Mouse (Mus musculus) hindbrain, postnatal 0 days (tissue): ENCODE measurements around the gene Rbm38. TPM values are rescaled to one million over a fixed set of nuclear protein-coding genes. Genes with fewer than 3 reads are reported as not detected.
A peak's percentile ranks its signal among the peaks of the same experiment; 100 is the strongest.

Experiments used
- ATAC-seq: fragments of 200-750 bp; cut with Nextera tagmentation; 2 replicates; pipeline ENCODE4 v1.8.0; 2017; ENCODE audit warnings: mild to moderate bottlenecking, moderate TSS enrichment, moderate library complexity
- DNase-seq: peaks from one replicate; pipeline ENCODE4 v3.0.0-alpha.2; 2015; ENCODE audit warnings: low spot score
- H3K27ac ChIP-seq: fragments of 300-500 bp; sonication (generic); 2 replicates; pipeline ENCODE4 v1.5.1; 2014; ENCODE audit warnings: mild to moderate bottlenecking
- H3K27me3 ChIP-seq: fragments of 300-500 bp; sonication (generic); 2 replicates; pipeline ENCODE4 v1.6.1; 2014; ENCODE audit warnings: low read length, mixed read lengths; ENCODE audit not compliant: insufficient read depth
- H3K36me3 ChIP-seq: fragments of 300-500 bp; sonication (generic); 2 replicates; pipeline ENCODE4 v1.6.1; 2014; ENCODE audit warnings: low read length, mixed read lengths; ENCODE audit not compliant: insufficient read depth
- H3K4me1 ChIP-seq: fragments of 300-500 bp; sonication (generic); 2 replicates; pipeline ENCODE4 v1.6.1; 2014; ENCODE audit warnings: antibody characterized with exemption, low read length, mixed read lengths; ENCODE audit not compliant: insufficient read depth
- H3K4me2 ChIP-seq: fragments of 300-500 bp; sonication (generic); 2 replicates; pipeline ENCODE4 v1.6.1; 2014; ENCODE audit warnings: low read depth, mild to moderate bottlenecking, low read length, moderate library complexity, mixed read lengths
- H3K4me3 ChIP-seq: fragments of 300-500 bp; sonication (generic); 2 replicates; pipeline ENCODE4 v1.5.1; 2014; ENCODE audit warnings: low read length
- H3K9ac ChIP-seq: fragments of 300-500 bp; sonication (generic); replicated peaks from 2 replicates; pipeline ENCODE4 v1.6.1; 2014; ENCODE audit warnings: mild to moderate bottlenecking, low read length, moderate library complexity, mixed read lengths
- H3K9me3 ChIP-seq: fragments of 300-500 bp; sonication (generic); 2 replicates; pipeline ENCODE4 v1.6.1; 2016; ENCODE audit warnings: low read length, mixed read lengths
- CTCF ChIP-seq: IDR thresholded peaks from 2 replicates; pipeline ENCODE4 v1.5.1; 2016; ENCODE audit warnings: antibody characterized with exemption, control low read depth, low read depth
- WGBS: fragments of 180-500 bp; shearing (Covaris S2); extraction: QIAGEN DNeasy Blood & Tissue Kit; methylation state at CpG from one replicate; pipeline ENCODE4 v1.1.7; 2014; 5-methylcytosine and 5-hydroxymethylcytosine counted together
- polyA plus RNA-seq: library from polyadenylated mRNA; unstranded; fragments of >200 nt; fragmentation: Nextera tagmentation; extraction: Ambion mirVana; gene quantifications from 2 replicates; pipeline ENCODE4 v1.2.1, GENCODE M21; 2015
- total RNA-seq: library from RNA; depleted of rRNA; stranded (reverse); fragments of >200 nt; gene quantifications from 2 replicates; pipeline ENCODE4 v1.2.3, GENCODE M21; 2014

Gene Rbm38
- total and polyA plus RNA-seq, 2 experiments from 2014 or later, result 10.3 to 12.6 TPM

- ATAC-seq, result no peak
- no peak overlapping the region for H3K4me3 ChIP-seq
These were observed 8.9 kb upstream of the Rbm38 start for GRCm38 (mm10) chr2:173011440-173011839.

GRCm38 (mm10) chr2:173014741-173015287 lies 5.5 kb upstream of the Rbm38 start:
- Histone ChIP-seq H3K4me3 (no peak overlapping the region), H3K9me3 (no peaks in the 10 kb centered on the region), H3K4me1 (peaks cover 4% of the 10 kb centered on the region; the same call in 1 of the 2 replicates), H3K36me3 (peaks cover 58% of the 10 kb centered on the region), H3K9ac (no peak overlapping the region), H3K4me2 (no peak overlapping the region), H3K27me3 (no peaks in the 10 kb centered on the region), H3K27ac (no peak overlapping the region)
- ATAC-seq (no peak), DNase-seq (no peak)
- TF ChIP-seq CTCF, result no peak
- WGBS, result 74% methylated on average over 7 of the region's 7 CpGs

More at GRCm38 (mm10) chr2:173011440-173011839, 8.9 kb upstream of the Rbm38 start:
- no peak overlapping the region for H3K27ac ChIP-seq
- no peak for DNase-seq
- no peaks in the 10 kb centered on the region for H3K9me3 ChIP-seq
- H3K36me3 ChIP-seq, result peaks cover 90% of the 10 kb centered on the region
- WGBS, result 97% methylated on average over 8 of the region's 8 CpGs
- no peaks in the 10 kb centered on the region for H3K27me3 ChIP-seq
- no peaks in the 10 kb centered on the region for H3K4me1 ChIP-seq
- no peak for TF ChIP-seq CTCF
- H3K4me2 ChIP-seq, result no peak overlapping the region
- no peak overlapping the region for H3K9ac ChIP-seq

GRCm38 (mm10) chr2:173017940-173018339 lies 2.4 kb upstream of the Rbm38 start:
- no peak overlapping the region for H3K9ac ChIP-seq
- 51% methylated on average over 6 of the region's 6 CpGs for WGBS
- ATAC-seq (no peak), DNase-seq (no peak)
- no peak overlapping the region for H3K27ac ChIP-seq
- peaks cover 6% of the 10 kb centered on the region for H3K27me3 ChIP-seq
- H3K4me3 ChIP-seq, result no peak overlapping the region
- no peak overlapping the region for H3K4me2 ChIP-seq
- peaks cover 29% of the 10 kb centered on the region for H3K36me3 ChIP-seq
- no peaks in the 10 kb centered on the region for H3K9me3 ChIP-seq
- H3K4me1 ChIP-seq, result peaks cover 14% of the 10 kb centered on the region
- TF ChIP-seq CTCF, result no peak

- H3K4me3 ChIP-seq, result no peak overlapping the region
- H3K27ac ChIP-seq, result no peak overlapping the region
- 25% methylated on average over 8 of the region's 8 CpGs for WGBS
- H3K4me2 ChIP-seq, result no peak overlapping the region
- TF ChIP-seq CTCF, result no peak
- H3K27me3 ChIP-seq, result peaks cover 6% of the 10 kb centered on the region
- H3K9me3 ChIP-seq, result no peaks in the 10 kb centered on the region
- peaks cover 22% of the 10 kb centered on the region for H3K36me3 ChIP-seq
- ATAC-seq, result no peak
- H3K9ac ChIP-seq, result no peak overlapping the region
- peaks cover 21% of the 10 kb centered on the region for H3K4me1 ChIP-seq
- DNase-seq, result no peak
These were observed 1.7 kb upstream of the Rbm38 start for GRCm38 (mm10) chr2:173018618-173019017.

GRCm38 (mm10) chr2:173019322-173019721 lies 976 bp upstream of the Rbm38 start:
- H3K9me3 ChIP-seq, result no peaks in the 10 kb centered on the region
- peaks cover 16% of the 10 kb centered on the region for H3K36me3 ChIP-seq
- H3K4me1 ChIP-seq, result peaks cover 23% of the 10 kb centered on the region
- H3K27me3 ChIP-seq, result peaks cover 6% of the 10 kb centered on the region
- DNase-seq (no peak), ATAC-seq (no peak)
- no peak for TF ChIP-seq CTCF
- no peak overlapping the region for H3K9ac ChIP-seq
- H3K4me3 ChIP-seq, result peak overlapping the region; percentile 32
- 17% methylated on average over 9 of the region's 9 CpGs for WGBS
- H3K27ac ChIP-seq, result no peak overlapping the region
- H3K4me2 ChIP-seq, result peak overlapping the region; percentile 74

- TF ChIP-seq CTCF, result no peak
- Histone ChIP-seq H3K27ac (no peak overlapping the region), H3K4me3 (peak overlapping the region; percentile 32), H3K9ac (no peak overlapping the region), H3K27me3 (peaks cover 6% of the 10 kb centered on the region), H3K9me3 (no peaks in the 10 kb centered on the region), H3K4me1 (peaks cover 27% of the 10 kb centered on the region), H3K36me3 (peaks cover 11% of the 10 kb centered on the region), H3K4me2 (peak overlapping the region; percentile 74)
- under 1% methylated on average over 26 of the region's 29 CpGs for WGBS
- peak; percentile 82 for DNase-seq
- peak; percentile 59 for ATAC-seq
These were observed 508 bp upstream of the Rbm38 start for GRCm38 (mm10) chr2:173019790-173020189.

GRCm38 (mm10) chr2:173021633-173022055 lies 1.3 kb downstream of the Rbm38 start:
- DNase-seq, result peak; percentile 95
- Histone ChIP-seq H3K9me3 (no peaks in the 10 kb centered on the region), H3K36me3 (no peaks in the 10 kb centered on the region), H3K4me2 (peak overlapping the region; percentile 77), H3K9ac (peak overlapping the region; percentile 62), H3K4me3 (peak overlapping the region; percentile 64), H3K27me3 (peaks cover 6% of the 10 kb centered on the region), H3K27ac (no peak overlapping the region), H3K4me1 (peaks cover 34% of the 10 kb centered on the region)
- WGBS, result 1% methylated on average over 48 of the region's 54 CpGs
- no peak for TF ChIP-seq CTCF
- ATAC-seq, result peak; percentile 80
